Mouse (Mus musculus) hematopoietic stem cell, adult 5-6 weeks (primary cell): Measurements from ENCODE around the gene Tmem191c. TPM values are rescaled to one million over a fixed set of nuclear protein-coding genes. Genes with fewer than 3 reads are reported as not detected.

Source experiments
- ATAC-seq, 2 experiments: fragments of 125-278 bp in 1 of 2; replicated peaks in 1 of 2; 2 replicates each; pipeline ENCODE4 v1.8.0; 2016 to 2017; ENCODE audit warnings: inconsistent platforms in 2 of 2, mild to moderate bottlenecking in 2 of 2, moderate number of reproducible peaks in 2 of 2, low read depth in 1 of 2, moderate TSS enrichment in 1 of 2; ENCODE audit not compliant: low FRiP score in 2 of 2, poor library complexity in 2 of 2, severe bottlenecking in 2 of 2, insufficient read depth in 1 of 2, low TSS enrichment in 1 of 2
- total RNA-seq: library from RNA; stranded (forward); fragments of 172-1452, 232-1000 nt; gene quantifications from 2 replicates; pipeline ENCODE4 v1.2.3, GENCODE M21; 2017

Tmem191c gene
- total RNA-seq, 1 experiment from 2014 or later = 12.4 TPM

DNA sequence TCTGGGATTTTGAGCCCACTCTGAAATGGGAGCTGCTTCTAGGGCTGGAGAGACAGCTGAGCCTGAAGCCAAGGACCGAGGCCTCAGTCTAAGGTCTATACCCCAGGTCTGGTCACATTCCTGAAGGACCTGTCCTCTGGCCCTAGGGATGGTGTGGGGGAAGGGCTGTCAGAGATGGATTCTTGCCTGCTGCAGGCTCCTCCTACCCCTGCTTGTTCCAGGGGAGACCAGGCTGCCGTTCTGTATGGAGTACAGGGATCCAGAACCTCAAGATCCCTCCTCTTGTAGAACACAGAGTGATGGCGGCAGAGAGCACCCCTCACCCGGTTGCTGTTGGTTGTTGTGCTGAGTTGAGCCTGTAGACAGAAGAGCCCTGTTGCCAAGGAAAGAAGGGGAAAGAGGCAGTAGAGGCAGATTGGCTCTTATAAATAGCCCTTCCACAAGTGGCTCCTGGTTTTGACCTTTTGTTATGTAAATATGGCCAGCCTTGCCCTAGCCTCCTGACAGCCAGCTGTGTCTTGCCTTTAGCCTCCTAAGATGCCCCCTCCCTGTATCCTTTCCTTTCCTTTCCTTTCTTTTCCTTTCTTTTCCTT, 21.8 kb upstream of the Tmem191c start:
- no peak for ATAC-seq

- no peak for ATAC-seq
Observed at GRCm38 (mm10) chr16:17255270-17255669, 20.6 kb upstream of the Tmem191c start.

DNA sequence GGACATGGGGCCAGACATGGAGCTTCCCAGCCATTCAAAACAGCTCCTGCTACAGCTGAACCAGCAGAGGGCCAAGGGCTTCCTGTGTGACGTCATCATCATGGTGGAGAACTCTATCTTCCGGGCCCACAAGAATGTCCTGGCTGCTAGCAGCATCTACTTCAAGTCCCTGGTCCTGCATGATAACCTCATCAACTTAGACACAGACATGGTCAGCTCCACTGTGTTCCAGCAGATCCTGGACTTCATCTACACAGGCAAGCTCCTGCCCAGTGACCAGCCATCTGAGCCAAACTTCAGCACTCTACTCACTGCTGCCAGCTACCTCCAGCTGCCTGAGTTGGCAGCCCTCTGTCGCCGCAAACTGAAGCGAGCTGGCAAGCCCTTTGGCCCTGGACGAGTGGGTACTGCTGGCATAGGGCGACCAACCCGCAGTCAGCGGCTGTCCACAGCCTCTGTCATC, 18.5 kb upstream of the Tmem191c start:
- no peak for ATAC-seq

GRCm38 (mm10) chr16:17258917-17259316, 17.0 kb upstream of the Tmem191c start:
- no peak for ATAC-seq

- no peak for ATAC-seq
Observed at GRCm38 (mm10) chr16:17261341-17261740, 14.5 kb upstream of the Tmem191c start.

DNA sequence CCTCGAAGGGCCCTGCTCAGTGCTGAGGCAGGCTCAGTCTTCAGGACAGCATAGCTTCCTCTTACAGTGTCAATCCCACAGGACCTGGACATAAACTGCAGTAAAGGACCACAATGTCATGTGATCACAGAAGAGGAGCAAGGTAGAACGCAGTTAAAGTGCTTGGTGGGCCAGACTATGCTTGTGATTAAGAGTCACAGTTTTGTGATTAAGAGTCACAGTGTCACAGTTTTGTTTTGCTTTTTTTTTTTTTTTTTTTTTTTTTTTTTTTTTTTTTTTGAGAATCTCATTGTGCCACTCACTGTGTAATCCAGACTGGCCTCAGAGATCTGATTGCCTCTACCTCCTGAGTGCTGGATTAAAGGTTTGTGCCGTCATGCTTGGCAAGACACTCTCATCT, 9.8 kb upstream of the Tmem191c start:
- no peak for ATAC-seq

- no peak for ATAC-seq
Observed at GRCm38 (mm10) chr16:17267937-17268336, 7.9 kb upstream of the Tmem191c start.

DNA sequence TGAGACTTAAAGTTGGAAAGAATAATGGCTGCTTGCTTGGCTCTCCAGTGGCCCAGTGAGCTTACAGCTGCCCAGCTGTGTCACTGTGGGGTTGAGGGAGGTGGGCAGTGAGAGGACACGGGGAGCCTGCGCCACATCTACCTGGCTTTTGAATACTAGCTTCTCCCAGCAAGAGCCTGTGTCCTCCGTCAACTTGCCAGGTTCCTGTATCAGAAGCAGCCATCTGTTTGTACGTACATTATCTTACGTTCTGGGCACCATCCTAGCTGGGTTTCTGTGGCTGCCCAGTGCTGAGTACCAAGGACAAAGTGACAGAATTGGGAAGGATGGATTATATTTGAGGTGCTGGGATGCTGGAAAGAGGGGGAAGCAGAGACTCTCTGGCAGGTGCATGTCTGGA, 6.0 kb upstream of the Tmem191c start:
- no peak for ATAC-seq

DNA sequence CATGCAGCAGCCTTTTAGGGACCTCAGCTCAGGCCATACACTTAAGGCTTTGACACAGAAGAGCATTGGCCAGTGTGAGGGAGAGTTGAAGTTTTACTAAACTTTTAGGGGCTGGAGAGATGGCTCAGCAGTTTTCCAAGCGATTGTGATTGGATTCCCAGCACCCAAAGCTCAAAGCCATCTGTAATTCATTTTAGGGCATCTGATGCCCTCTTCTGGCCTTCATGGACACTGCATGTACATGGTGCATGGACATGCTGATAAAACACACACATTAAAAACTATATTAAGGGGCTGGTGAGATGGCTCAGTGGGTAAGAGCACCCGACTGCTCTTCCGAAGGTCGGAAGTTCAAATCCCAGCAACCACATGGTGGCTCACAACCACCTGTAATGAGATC, 4.8 kb upstream of the Tmem191c start:
- ATAC-seq = no peak

DNA sequence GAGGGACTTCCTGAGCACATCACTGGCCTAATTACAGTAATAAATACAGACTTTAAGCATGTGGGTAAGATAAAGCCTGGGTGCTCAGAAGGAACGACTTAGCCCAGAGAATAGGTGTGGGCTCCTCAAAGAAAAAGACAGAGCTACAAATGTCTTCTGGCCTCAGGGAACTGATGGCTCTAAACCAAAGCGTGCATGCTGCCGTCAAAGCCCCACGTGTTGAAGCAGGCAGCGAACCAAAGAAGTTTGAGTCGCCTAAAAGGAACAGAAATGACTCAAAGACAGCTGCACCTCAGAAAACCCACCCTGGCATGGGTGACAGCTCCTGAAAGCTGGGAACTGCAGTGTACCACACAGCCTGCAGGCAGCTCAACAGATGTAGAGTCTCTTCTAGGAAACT, 4.0 kb upstream of the Tmem191c start:
- no peak for ATAC-seq

DNA sequence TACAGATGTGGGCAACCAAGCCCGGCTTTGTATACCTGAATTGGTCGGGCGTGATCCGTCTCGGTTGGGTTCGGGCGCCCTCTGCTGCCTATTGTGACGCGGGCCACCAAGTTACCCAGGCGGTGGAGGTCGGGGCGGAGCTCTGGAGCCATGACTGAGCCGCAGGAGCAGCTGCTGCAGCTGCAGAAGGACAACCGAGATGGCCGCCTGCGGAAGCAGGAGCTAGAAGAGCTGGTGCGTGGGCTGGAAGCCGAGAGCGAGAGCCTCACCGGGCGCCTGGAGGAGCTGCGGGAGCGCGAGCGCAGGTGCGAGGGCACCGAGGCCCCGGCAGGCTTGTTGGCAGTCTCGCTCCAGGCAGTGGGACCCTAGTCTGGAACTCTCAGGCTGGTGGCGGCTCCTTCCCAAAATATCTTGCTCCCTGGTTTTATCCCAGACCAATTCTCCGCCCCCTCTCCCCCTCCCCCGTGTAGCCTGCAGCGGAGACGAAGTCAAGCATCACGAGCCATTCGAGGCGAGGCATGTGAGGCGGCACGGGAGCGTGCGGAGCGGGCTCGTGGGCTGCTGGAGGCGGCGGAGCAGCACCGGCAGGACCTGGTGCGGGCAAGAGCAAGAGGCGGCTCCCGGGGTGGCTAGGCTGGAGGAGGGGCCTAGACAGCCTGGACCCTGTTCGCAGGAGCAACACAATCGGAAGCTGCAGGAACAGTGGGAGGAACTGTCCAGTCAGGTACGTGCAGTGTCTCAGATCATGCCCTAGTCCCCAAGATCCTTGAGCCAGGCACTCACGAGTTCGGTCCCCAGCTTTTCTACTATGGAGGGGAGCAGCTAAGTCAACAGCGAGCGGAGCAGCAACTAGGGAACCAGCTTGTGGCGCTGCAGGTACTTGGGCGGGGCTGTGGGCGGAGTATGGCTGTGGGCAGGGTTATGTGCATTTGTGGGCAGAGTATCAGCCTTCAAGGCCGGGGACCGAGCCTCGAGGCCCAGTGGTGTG, 581 bp downstream of the Tmem191c start:
- peak; percentile 79 to 90 for ATAC-seq

- ATAC-seq = peak; percentile 63 to 74
Observed at GRCm38 (mm10) chr16:17277342-17278211, 1.7 kb downstream of the Tmem191c start.

- ATAC-seq = no peak
Observed at GRCm38 (mm10) chr16:17280471-17280870, 4.6 kb downstream of the Tmem191c start.

DNA sequence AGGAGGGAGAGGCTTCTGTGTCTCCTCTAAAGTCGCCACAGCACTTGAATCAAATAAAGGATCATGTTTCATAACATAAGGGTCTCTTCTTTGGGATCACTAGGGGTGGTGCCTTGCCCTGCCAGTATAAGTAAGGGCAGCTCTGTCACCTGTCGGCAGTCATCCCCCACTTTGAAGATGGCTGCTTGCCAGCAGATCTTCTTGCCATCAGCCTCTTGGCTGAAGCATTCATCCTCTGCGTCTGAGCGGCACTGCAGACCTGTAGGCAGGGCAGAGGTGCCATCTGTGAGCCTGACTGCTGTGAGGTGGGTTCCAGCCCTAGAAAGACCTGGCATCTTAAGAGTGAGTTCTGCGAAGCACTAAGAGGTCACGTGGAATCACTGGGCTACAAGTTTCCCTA, 7.3 kb downstream of the Tmem191c start:
- ATAC-seq = no peak

- ATAC-seq = no peak
Observed at GRCm38 (mm10) chr16:17287103-17287502, 11.2 kb downstream of the Tmem191c start.

- ATAC-seq = no peak
Observed at GRCm38 (mm10) chr16:17291016-17291415, 15.1 kb downstream of the Tmem191c start.

DNA sequence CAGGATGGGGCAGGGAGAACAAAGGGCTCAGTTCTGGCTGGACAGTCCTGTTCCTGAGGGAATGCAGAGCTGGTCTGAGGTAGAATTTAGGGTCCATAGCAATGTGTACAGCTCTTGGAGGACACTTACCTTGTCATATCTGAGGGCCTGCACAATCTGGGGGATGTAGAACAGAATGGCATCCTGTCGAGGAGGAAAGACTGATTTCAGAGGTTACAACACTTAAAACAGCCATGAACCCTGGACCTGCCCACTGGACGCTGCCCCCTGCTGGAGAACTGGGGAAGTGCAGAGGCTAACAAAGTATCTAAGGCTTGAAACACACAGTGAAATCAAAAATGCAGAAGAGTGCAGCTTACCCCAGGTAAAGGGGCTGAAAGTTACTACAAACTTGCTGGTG, 16.9 kb downstream of the Tmem191c start:
- peak; percentile 71 to 84 for ATAC-seq

- ATAC-seq = no peak
Observed at GRCm38 (mm10) chr16:17300818-17301217, 24.9 kb downstream of the Tmem191c start.
